Comparison of ENCODE assay signal across 34 mouse cellular contexts in the genomic region with DNA sequence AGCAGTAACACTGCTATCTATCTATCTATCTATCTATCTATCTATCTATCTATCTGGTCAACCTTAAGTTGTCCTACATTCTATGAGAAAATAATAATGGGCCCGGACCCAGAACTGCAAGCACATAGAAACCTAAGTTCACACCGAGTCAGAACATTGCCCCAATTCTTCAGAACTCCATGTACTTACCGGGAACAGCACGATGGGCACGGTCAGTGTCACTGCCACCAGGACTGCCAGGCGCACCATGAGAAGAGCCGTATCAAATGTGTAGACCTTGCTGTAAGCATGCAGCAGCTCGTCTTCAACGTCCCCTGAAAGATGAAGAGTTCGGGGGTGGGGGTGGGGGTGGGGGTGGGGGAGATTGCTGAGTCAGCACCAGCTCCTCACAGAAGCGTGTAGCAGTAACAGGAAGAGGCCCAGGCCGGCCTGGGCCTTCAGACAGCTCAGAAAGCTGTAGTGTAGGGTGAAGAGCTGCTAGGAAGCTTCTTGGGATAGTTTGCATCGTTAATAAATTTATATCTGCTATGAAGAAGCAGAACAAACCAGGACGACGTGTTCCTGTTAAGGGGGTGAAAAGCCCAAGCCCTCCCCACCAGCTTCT. TPM values are rescaled to one million over a fixed set of nuclear protein-coding genes. Genes with fewer than 3 reads are reported as not detected.
A peak's percentile ranks its signal among the peaks of the same experiment; 100 is the strongest.
DNase-seq lines count a peak whose midpoint lies in the region; ATAC-seq lines count a peak whose summit lies in the region.
"Had no signal": no experiment of that assay in that cellular context is flagged by ENCODE, and none has a peak within 500 bp of the region (broad histone marks: within the 10 kb centered on the region; RNA-seq: fewer than 3 reads in every experiment).

No protein-coding gene starts in this region.

- intact Hi-C loops in left cerebral cortex, postnatal 14 days (cut with DNase I), result no loop called here

- no peak overlapping the region for H3K4me3 ChIP-seq in midbrain, embryonic 11.5 days (ENCODE audit: low read depth, low read length)
- H3K4me3 ChIP-seq in midbrain, embryonic 14.5 days (replicated peaks; ENCODE audit: low read depth, low read length), result no peak overlapping the region
- H3K4me3 ChIP-seq in liver, embryonic 12.5 days, result no peak overlapping the region
- H3K4me3 ChIP-seq: embryonic facial prominence, embryonic 13.5 days; forebrain, embryonic 10.5 days; forebrain, embryonic 15.5 days; heart, adult 2 months; heart, embryonic 15.5 days; hindbrain, embryonic 10.5 days; hindbrain, embryonic 15.5 days; kidney, embryonic 15.5 days; layer of hippocampus, adult 2 months; limb, embryonic 15.5 days; lung, embryonic 15.5 days; midbrain, embryonic 10.5 days; myocyte; neural tube, embryonic 12.5 days had no signal

- no peaks in the 10 kb centered on the region for H3K36me3 ChIP-seq in midbrain, embryonic 11.5 days (ENCODE audit: control insufficient read depth, insufficient read depth, low read length)
- H3K36me3 ChIP-seq in midbrain, embryonic 14.5 days (ENCODE audit: control insufficient read depth, insufficient read depth, low read length), result no peaks in the 10 kb centered on the region
- peaks cover 3% of the 10 kb centered on the region; the same call in 1 of the 2 replicates for H3K36me3 ChIP-seq in liver, embryonic 12.5 days
- H3K36me3 ChIP-seq: forebrain, embryonic 15.5 days; G1E; hindbrain, embryonic 15.5 days; midbrain, embryonic 10.5 days; neural tube, embryonic 12.5 days had no signal

- no peaks in the 10 kb centered on the region for H3K27me3 ChIP-seq in midbrain, embryonic 11.5 days (ENCODE audit: control insufficient read depth, insufficient read depth, low read length)
- H3K27me3 ChIP-seq in midbrain, embryonic 14.5 days (ENCODE audit: control insufficient read depth, insufficient read depth, low read length), result no peaks in the 10 kb centered on the region
- no peaks in the 10 kb centered on the region for H3K27me3 ChIP-seq in liver, embryonic 12.5 days (replicated peaks)
- H3K27me3 ChIP-seq: embryonic facial prominence, embryonic 13.5 days; forebrain, embryonic 15.5 days; heart, embryonic 15.5 days; hindbrain, embryonic 15.5 days; kidney, embryonic 15.5 days; limb, embryonic 15.5 days; lung, embryonic 15.5 days; neural tube, embryonic 12.5 days had no signal

- no peak overlapping the region for H3K27ac ChIP-seq in midbrain, embryonic 11.5 days (ENCODE audit: low read depth, low read length)
- H3K27ac ChIP-seq in midbrain, embryonic 14.5 days (replicated peaks; ENCODE audit: low read depth, low read length), result no peak overlapping the region
- peak overlapping the region; percentile 0; the same call in 1 of the 2 replicates for H3K27ac ChIP-seq in liver, embryonic 12.5 days
- H3K27ac ChIP-seq: embryonic facial prominence, embryonic 13.5 days; forebrain, embryonic 10.5 days; forebrain, embryonic 15.5 days; heart, adult 2 months; hindbrain, embryonic 10.5 days; hindbrain, embryonic 15.5 days; kidney, embryonic 15.5 days; layer of hippocampus, adult 2 months; limb, embryonic 15.5 days; lung, embryonic 15.5 days; midbrain, embryonic 10.5 days; neural tube, embryonic 12.5 days had no signal

- H3K4me2 ChIP-seq in midbrain, embryonic 11.5 days, result no peak overlapping the region
- H3K4me2 ChIP-seq in midbrain, embryonic 14.5 days (ENCODE audit: low read length), result no peak overlapping the region
- no peak overlapping the region for H3K4me2 ChIP-seq in liver, embryonic 12.5 days
- H3K4me2 ChIP-seq: embryonic facial prominence, embryonic 13.5 days; forebrain, embryonic 15.5 days; heart, embryonic 15.5 days; hindbrain, embryonic 15.5 days; kidney, embryonic 15.5 days; limb, embryonic 15.5 days; lung, embryonic 15.5 days; neural tube, embryonic 12.5 days had no signal

- H3K9ac ChIP-seq in midbrain, embryonic 11.5 days (ENCODE audit: low read length), result no peak overlapping the region
- H3K9ac ChIP-seq in midbrain, embryonic 14.5 days (replicated peaks; ENCODE audit: low read length), result no peak overlapping the region
- no peak overlapping the region for H3K9ac ChIP-seq in liver, embryonic 12.5 days
- H3K9ac ChIP-seq: embryonic facial prominence, embryonic 13.5 days; forebrain, embryonic 15.5 days; heart, embryonic 15.5 days; hindbrain, embryonic 15.5 days; kidney, embryonic 15.5 days; limb, embryonic 15.5 days; lung, embryonic 15.5 days; neural tube, embryonic 12.5 days had no signal

- H3K9me3 ChIP-seq in midbrain, embryonic 11.5 days (ENCODE audit: control insufficient read depth, low read length), result no peaks in the 10 kb centered on the region
- H3K9me3 ChIP-seq in midbrain, embryonic 14.5 days (ENCODE audit: control insufficient read depth, low read length), result no peaks in the 10 kb centered on the region
- H3K9me3 ChIP-seq in liver, embryonic 12.5 days (replicated peaks), result no peaks in the 10 kb centered on the region
- H3K9me3 ChIP-seq: embryonic facial prominence, embryonic 13.5 days; forebrain, embryonic 10.5 days; forebrain, embryonic 15.5 days; heart, embryonic 15.5 days; hindbrain, embryonic 10.5 days; hindbrain, embryonic 15.5 days; kidney, embryonic 15.5 days; limb, embryonic 15.5 days; lung, embryonic 15.5 days; midbrain, embryonic 10.5 days; neural tube, embryonic 12.5 days had no signal

- peak; percentile 83 for DNase-seq in heart, adult 11 months
- DNase-seq in heart, postnatal 4 days, result no peak
- peak; percentile 62 for DNase-seq in midbrain, embryonic 11.5 days (ENCODE audit: low spot score, missing footprints)
- DNase-seq in midbrain, embryonic 14.5 days, result no peak
- peak; percentile 63 for DNase-seq in skeletal muscle tissue, adult 2 months (ENCODE audit: low read depth, low spot score)
- DNase-seq in left cerebral cortex, postnatal 14 days (ENCODE audit: low spot score in 2 of 2), result no peak
- DNase-seq: adrenal gland, adult 8-10 months; cerebellum, adult 11 months; cerebellum, adult 9-11 months; embryo, embryonic 11 days; heart, adult 2 months; kidney, adult 18-20 months; kidney, postnatal 25 days; left cerebral cortex, postnatal 4 days; right cerebral cortex, adult 18-20 months; thymus, adult 2 months; thymus, postnatal 4 days had no signal

- no peak for ATAC-seq in midbrain, embryonic 11.5 days (ENCODE audit: low FRiP score)
- ATAC-seq in midbrain, embryonic 14.5 days (ENCODE audit: low FRiP score, low TSS enrichment), result no peak
- no peak for ATAC-seq in liver, embryonic 12.5 days
- no peak for ATAC-seq in cerebellum, adult (ENCODE audit: insufficient number of reproducible peaks, low FRiP score, low TSS enrichment)
- ATAC-seq: forebrain, embryonic 15.5 days had no signal

- no peaks in the 10 kb centered on the region for H3K4me1 ChIP-seq in midbrain, embryonic 11.5 days (ENCODE audit: control insufficient read depth, insufficient read depth, low read length)
- no peaks in the 10 kb centered on the region for H3K4me1 ChIP-seq in midbrain, embryonic 14.5 days (ENCODE audit: control insufficient read depth, insufficient read depth, low read length)
- H3K4me1 ChIP-seq in liver, embryonic 12.5 days, result peaks cover 39% of the 10 kb centered on the region
- H3K4me1 ChIP-seq: forebrain, embryonic 15.5 days; hindbrain, embryonic 15.5 days; midbrain, embryonic 10.5 days; neural tube, embryonic 12.5 days had no signal

- WGBS in midbrain, embryonic 11.5 days, result 90% methylated on average over 15 of the region's 15 CpGs
- 92% methylated on average over 15 of the region's 15 CpGs for WGBS in midbrain, embryonic 14.5 days
- WGBS in liver, embryonic 12.5 days (ENCODE audit: insufficient replicate concordance), result 53% methylated on average over 15 of the region's 15 CpGs

RNA-seq across cellular contexts. Expression of gene Slc38a4, which starts 50.0 kb away (rescaled TPM):
- total RNA-seq in heart, postnatal 4 days (2021), result 10 to 100 TPM; 76.1 to 79.8 TPM
- 20.9 and 25.3 TPM in 2 replicates for polyA plus RNA-seq in midbrain, embryonic 11.5 days (2014; fragmentation: Nextera tagmentation; extraction: Ambion mirVana)
- polyA plus RNA-seq in midbrain, embryonic 14.5 days (2014; fragmentation: Nextera tagmentation; extraction: Ambion mirVana), result 1.5 and 3.9 TPM in 2 replicates
- 43.1 and 45.1 TPM in 2 replicates for polyA plus RNA-seq in liver, embryonic 12.5 days (2016; fragmentation: Nextera tagmentation; extraction: Ambion mirVana)
- 1 to 10 TPM; 1.3 to 1.5 TPM for total RNA-seq in left cerebral cortex, postnatal 14 days (2021)
- total RNA-seq: megakaryocyte progenitor cell, adult 5-6 weeks had no signal
- polyA plus RNA-seq: G1E had no signal

Comparison
In these comparisons a context has a peak if more than half of its experiments do, and no peak if none do; other contexts are left out.
1. DNase-seq: peak in heart, adult 11 months (single experiment), midbrain, embryonic 11.5 days (single experiment) and skeletal muscle tissue, adult 2 months (single experiment); none in heart, postnatal 4 days (single experiment), midbrain, embryonic 14.5 days (single experiment) and left cerebral cortex, postnatal 14 days (0 of 2).